8 mouse cellular contexts compared by ENCODE assay signal in genomic region chr11:48826752-48827096, GRCm38 (mm10). TPM values are rescaled to one million over a fixed set of nuclear protein-coding genes. Genes with fewer than 3 reads are reported as not detected.
A peak's percentile ranks its signal among the peaks of the same experiment; 100 is the strongest.
DNase-seq lines count a peak whose midpoint lies in the region; ATAC-seq and TF ChIP-seq lines count a peak whose summit lies in the region.

No protein-coding gene starts in this region.

- H3K9ac ChIP-seq in kidney, embryonic 16.5 days (replicated peaks; ENCODE audit: low read length) = peak overlapping the region; percentile 65
- no peak overlapping the region; the same call in 1 of the 2 replicates for H3K9ac ChIP-seq in hindbrain, postnatal 0 days (replicated peaks; ENCODE audit: low read length)
- H3K9ac ChIP-seq in neural tube, embryonic 13.5 days = peak overlapping the region; percentile 56

- H3K27ac ChIP-seq in kidney, embryonic 16.5 days (ENCODE audit: low read length) = peak overlapping the region; percentile 36; the same call in 1 of the 2 replicates
- peak overlapping the region; percentile 32; the same call in 1 of the 2 replicates for H3K27ac ChIP-seq in hindbrain, postnatal 0 days
- 0 out of 2 replicates have a peak overlapping the region, but pooled peaks have one; percentile 52 for H3K27ac ChIP-seq in neural tube, embryonic 13.5 days (replicated peaks)

- H3K4me2 ChIP-seq in kidney, embryonic 16.5 days (replicated peaks; ENCODE audit: low read depth, low read length) = peak overlapping the region; percentile 67
- peak overlapping the region; percentile 55 for H3K4me2 ChIP-seq in hindbrain, postnatal 0 days (ENCODE audit: low read depth, low read length)
- peak overlapping the region; percentile 57 for H3K4me2 ChIP-seq in neural tube, embryonic 13.5 days

- ATAC-seq in kidney, embryonic 16.5 days (ENCODE audit: low FRiP score, low TSS enrichment) = peak; percentile 49
- peak; percentile 25; the same call in 1 of the 2 replicates for ATAC-seq in hindbrain, postnatal 0 days
- no peak; the same call in 1 of the 2 replicates for ATAC-seq in neural tube, embryonic 13.5 days (ENCODE audit: low read depth)

- H3K4me1 ChIP-seq in kidney, embryonic 16.5 days (ENCODE audit: insufficient read depth, low read length) = peaks cover 10% of the 10 kb centered on the region
- peaks cover 6% of the 10 kb centered on the region; the same call in 1 of the 2 replicates for H3K4me1 ChIP-seq in hindbrain, postnatal 0 days (ENCODE audit: insufficient read depth, low read length)
- peaks cover 23% of the 10 kb centered on the region for H3K4me1 ChIP-seq in neural tube, embryonic 13.5 days (replicated peaks)

- H3K36me3 ChIP-seq in kidney, embryonic 16.5 days (ENCODE audit: insufficient read depth, low read length) = no peaks in the 10 kb centered on the region
- H3K36me3 ChIP-seq in hindbrain, postnatal 0 days (ENCODE audit: insufficient read depth, low read length) = no peaks in the 10 kb centered on the region
- no peaks in the 10 kb centered on the region for H3K36me3 ChIP-seq in neural tube, embryonic 13.5 days

- TF ChIP-seq CTCF in hindbrain, postnatal 0 days (IDR thresholded peaks at IDR 0.05; ENCODE audit: low read depth) = no peak

- peak overlapping the region; percentile 46 for H3K4me3 ChIP-seq in kidney, embryonic 16.5 days (ENCODE audit: low read length)
- H3K4me3 ChIP-seq in hindbrain, postnatal 0 days (ENCODE audit: low read length) = peak overlapping the region; percentile 42
- peak overlapping the region; percentile 42 for H3K4me3 ChIP-seq in neural tube, embryonic 13.5 days

- 3% methylated on average over 6 of the region's 6 CpGs for WGBS in kidney, embryonic 16.5 days
- under 1% methylated on average over 6 of the region's 6 CpGs for WGBS in hindbrain, postnatal 0 days
- WGBS in neural tube, embryonic 13.5 days = 0% methylated on average over 5 of the region's 6 CpGs

- no peaks in the 10 kb centered on the region for H3K9me3 ChIP-seq in kidney, embryonic 16.5 days (ENCODE audit: low read length)
- no peaks in the 10 kb centered on the region for H3K9me3 ChIP-seq in hindbrain, postnatal 0 days (ENCODE audit: low read length)
- no peaks in the 10 kb centered on the region for H3K9me3 ChIP-seq in neural tube, embryonic 13.5 days

- peaks cover 6% of the 10 kb centered on the region; the same call in 1 of the 2 replicates for H3K27me3 ChIP-seq in kidney, embryonic 16.5 days (ENCODE audit: insufficient read depth, low read length)
- H3K27me3 ChIP-seq in hindbrain, postnatal 0 days (ENCODE audit: insufficient read depth, low read length) = no peaks in the 10 kb centered on the region
- peaks cover 21% of the 10 kb centered on the region for H3K27me3 ChIP-seq in neural tube, embryonic 13.5 days

- DNase-seq in kidney, postnatal 4 days = no peak
- peak; percentile 87 for DNase-seq in R1 (ENCODE audit: low read depth, low spot score)
- peak; percentile 29 for DNase-seq in hindbrain, postnatal 0 days (ENCODE audit: low spot score)
- no peak for DNase-seq in urinary bladder, adult 2 months (ENCODE audit: low spot score)
- DNase-seq in thymus, adult 18-20 months = no peak
- no peak for DNase-seq in urinary bladder, postnatal 36 days (ENCODE audit: low spot score in 2 of 2)

RNA-seq across cellular contexts. Expression of gene Gm12184, which starts 0.3 kb away (rescaled TPM):
- 0.86 and 1.2 TPM in 2 replicates for polyA plus RNA-seq in kidney, embryonic 16.5 days (2015; fragmentation: Nextera tagmentation; extraction: Ambion mirVana)
- total RNA-seq in hindbrain, postnatal 0 days (2014; rRNA removed) = 20.1 and 26.4 TPM in 2 replicates
- polyA plus RNA-seq in hindbrain, postnatal 0 days (2015; fragmentation: Nextera tagmentation; extraction: Ambion mirVana) = 5.7 and 6.0 TPM in 2 replicates
- 3.2 and 4.3 TPM in 2 replicates for polyA plus RNA-seq in neural tube, embryonic 13.5 days (2015; fragmentation: Nextera tagmentation; extraction: Ambion mirVana)
- polyA plus RNA-seq in urinary bladder, adult 2 months (2012; rRNA removed) = 20.8 and 23.2 TPM in 2 replicates

RNA-seq across cellular contexts. Expression of gene Trim7, which starts 0.8 kb away (rescaled TPM):
- polyA plus RNA-seq in kidney, embryonic 16.5 days (2015; fragmentation: Nextera tagmentation; extraction: Ambion mirVana) = 4.4 and 4.8 TPM in 2 replicates
- 4.0 and 7.7 TPM in 2 replicates for total RNA-seq in hindbrain, postnatal 0 days (2014; rRNA removed)
- polyA plus RNA-seq in hindbrain, postnatal 0 days (2015; fragmentation: Nextera tagmentation; extraction: Ambion mirVana) = 3.7 TPM in 2 replicates
- 1.2 TPM in 2 replicates for polyA plus RNA-seq in neural tube, embryonic 13.5 days (2015; fragmentation: Nextera tagmentation; extraction: Ambion mirVana)
- 14.9 and 16.1 TPM in 2 replicates for polyA plus RNA-seq in urinary bladder, adult 2 months (2012; rRNA removed)

RNA-seq across cellular contexts. Expression of gene Trim41, which starts 9.6 kb away (rescaled TPM):
- 7.1 and 7.2 TPM in 2 replicates for polyA plus RNA-seq in kidney, embryonic 16.5 days (2015; fragmentation: Nextera tagmentation; extraction: Ambion mirVana)
- 42.1 and 43.3 TPM in 2 replicates for total RNA-seq in hindbrain, postnatal 0 days (2014; rRNA removed)
- 5.5 and 7.1 TPM in 2 replicates for polyA plus RNA-seq in hindbrain, postnatal 0 days (2015; fragmentation: Nextera tagmentation; extraction: Ambion mirVana)
- 6.2 and 6.9 TPM in 2 replicates for polyA plus RNA-seq in neural tube, embryonic 13.5 days (2015; fragmentation: Nextera tagmentation; extraction: Ambion mirVana)
- polyA plus RNA-seq in urinary bladder, adult 2 months (2012; rRNA removed) = 34.8 and 37.5 TPM in 2 replicates

RNA-seq across cellular contexts. Expression of gene Rack1, which starts 26.6 kb away (rescaled TPM):
- 712 and 779 TPM in 2 replicates for polyA plus RNA-seq in kidney, embryonic 16.5 days (2015; fragmentation: Nextera tagmentation; extraction: Ambion mirVana)
- total RNA-seq in hindbrain, postnatal 0 days (2014; rRNA removed) = 897 and 958 TPM in 2 replicates
- 324 and 342 TPM in 2 replicates for polyA plus RNA-seq in hindbrain, postnatal 0 days (2015; fragmentation: Nextera tagmentation; extraction: Ambion mirVana)
- polyA plus RNA-seq in neural tube, embryonic 13.5 days (2015; fragmentation: Nextera tagmentation; extraction: Ambion mirVana) = 411 and 432 TPM in 2 replicates
- polyA plus RNA-seq in urinary bladder, adult 2 months (2012; rRNA removed) = 1,217 and 1,275 TPM in 2 replicates

RNA-seq across cellular contexts. Expression of gene Irgm1, which starts 44.8 kb away (rescaled TPM):
- 17.0 and 18.3 TPM in 2 replicates for polyA plus RNA-seq in kidney, embryonic 16.5 days (2015; fragmentation: Nextera tagmentation; extraction: Ambion mirVana)
- 5.8 and 6.0 TPM in 2 replicates for total RNA-seq in hindbrain, postnatal 0 days (2014; rRNA removed)
- polyA plus RNA-seq in hindbrain, postnatal 0 days (2015; fragmentation: Nextera tagmentation; extraction: Ambion mirVana) = 6.3 and 8.2 TPM in 2 replicates
- 3.2 TPM in 2 replicates for polyA plus RNA-seq in neural tube, embryonic 13.5 days (2015; fragmentation: Nextera tagmentation; extraction: Ambion mirVana)
- polyA plus RNA-seq in urinary bladder, adult 2 months (2012; rRNA removed) = 30.5 and 54.8 TPM in 2 replicates

Comparison
In these comparisons a context has a peak if more than half of its experiments do, and no peak if none do; other contexts are left out.
1. DNase-seq: peak in R1 (single experiment) and hindbrain, postnatal 0 days (single experiment); none in kidney, postnatal 4 days (0 of 2), urinary bladder, adult 2 months (single experiment), thymus, adult 18-20 months (0 of 2) and urinary bladder, postnatal 36 days (0 of 2).
2. Peak in every context shown above with its lines, with median percentiles within 50 percentile points of each other: H3K27ac ChIP-seq, H3K4me2 ChIP-seq and H3K4me3 ChIP-seq.